Mouse (Mus musculus) heart, postnatal 0 days (tissue): ENCODE data around the gene Ago1.

Experiments used
- CTCF ChIP-seq: IDR thresholded peaks from 2 replicates; pipeline ENCODE4 v1.5.1; 2016; ENCODE audit warnings: antibody characterized with exemption, control low read depth, low read depth
- EP300 ChIP-seq: IDR thresholded peaks from 2 replicates; pipeline ENCODE4 v1.6.1; 2016; ENCODE audit warnings: antibody characterized with exemption, low read depth

GRCm38 (mm10) chr4:126469334-126469733, 951 bp upstream of the Ago1 start:
- TF ChIP-seq CTCF = no peak
- no peak for TF ChIP-seq EP300
